Mouse (Mus musculus) C2C12 (cell line): ENCODE results near the gene Ankrd13c.

Experiments
- CTCF ChIP-seq: IDR thresholded peaks from one replicate; pipeline ENCODE4 v1.5.1; 2011; ENCODE audit not compliant: control insufficient read depth, insufficient read depth, insufficient read length
- MYOG ChIP-seq: IDR thresholded peaks from one replicate; pipeline ENCODE4 v1.6.1; 2011; ENCODE audit not compliant: control insufficient read depth, insufficient read length; ENCODE audit errors: extremely low read depth

DNA sequence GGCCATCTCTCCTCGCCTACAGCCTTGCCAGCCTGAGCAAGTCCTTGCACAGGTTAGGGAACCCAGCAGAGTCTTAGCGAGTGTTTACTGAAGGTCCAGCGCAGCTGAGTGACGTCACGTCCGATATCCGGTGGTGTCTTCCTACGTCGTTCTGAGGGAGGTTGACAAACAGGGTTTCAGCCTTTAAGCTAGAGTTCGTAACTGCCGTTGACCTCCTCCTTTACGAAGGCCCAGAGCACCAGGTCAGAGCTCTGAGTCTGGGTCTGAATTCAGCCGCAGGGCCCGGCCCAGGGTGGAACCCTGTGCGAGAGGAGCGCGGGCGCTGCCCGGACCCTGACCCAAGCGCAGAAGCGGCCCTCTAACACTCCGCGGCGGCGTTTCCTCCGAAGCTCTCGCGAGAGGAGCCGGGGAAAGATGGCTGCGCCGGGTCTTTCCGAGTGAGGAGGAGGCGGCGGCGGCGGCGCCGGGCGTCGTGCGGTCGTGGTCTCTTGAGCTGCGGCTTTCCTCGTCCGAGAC is at the start of gene Ankrd13c:
- TF ChIP-seq CTCF (no peak), MYOG (no peak)
